Mouse (Mus musculus): ENCODE measurements around the gene Gramd1b.

The Gramd1b gene

GRCm38 (mm10) chr9:40374992-40375391, 156.2 kb downstream of the Gramd1b start:
- no peak for DNase-seq (ENCODE audit: low read depth in 2 of 2, low spot score in 2 of 2)

GRCm38 (mm10) chr9:40374533-40374971, 156.6 kb downstream of the Gramd1b start:
- no peak for DNase-seq (ENCODE audit: low read depth in 2 of 2, low spot score in 2 of 2)

GRCm38 (mm10) chr9:40374052-40374451, 157.1 kb downstream of the Gramd1b start:
- DNase-seq (ENCODE audit: low read depth in 2 of 2, low spot score in 2 of 2): no peak

GRCm38 (mm10) chr9:40370151-40370550, 161.0 kb downstream of the Gramd1b start:
- DNase-seq (ENCODE audit: low read depth in 2 of 2, low spot score in 2 of 2): no peak

- no peak for DNase-seq (ENCODE audit: low read depth in 2 of 2, low spot score in 2 of 2)
Measured at GRCm38 (mm10) chr9:40366795-40367194, 164.4 kb downstream of the Gramd1b start.

GRCm38 (mm10) chr9:40364312-40364711, 166.9 kb downstream of the Gramd1b start:
- DNase-seq (ENCODE audit: low read depth in 2 of 2, low spot score in 2 of 2): no peak

GRCm38 (mm10) chr9:40361970-40362369, 169.2 kb downstream of the Gramd1b start:
- DNase-seq (ENCODE audit: low read depth in 2 of 2, low spot score in 2 of 2): no peak

- no peak for DNase-seq (ENCODE audit: low read depth in 2 of 2, low spot score in 2 of 2)
Measured at GRCm38 (mm10) chr9:40358408-40358896, 172.7 kb downstream of the Gramd1b start.

GRCm38 (mm10) chr9:40356768-40357446, 174.3 kb downstream of the Gramd1b start:
- DNase-seq (ENCODE audit: low read depth in 2 of 2, low spot score in 2 of 2): no peak

GRCm38 (mm10) chr9:40356368-40356767, 174.8 kb downstream of the Gramd1b start:
- no peak for DNase-seq (ENCODE audit: low read depth in 2 of 2, low spot score in 2 of 2)

- no peak for DNase-seq (ENCODE audit: low read depth in 2 of 2, low spot score in 2 of 2)
Measured at GRCm38 (mm10) chr9:40355406-40355805, 175.8 kb downstream of the Gramd1b start.

- DNase-seq (ENCODE audit: low read depth in 2 of 2, low spot score in 2 of 2): no peak
Measured at GRCm38 (mm10) chr9:40353596-40353995, 177.6 kb downstream of the Gramd1b start.

- peak in 1 of 2 experiments; percentile 11 for DNase-seq (ENCODE audit: low read depth in 2 of 2, low spot score in 2 of 2)
Measured at GRCm38 (mm10) chr9:40350640-40351039, 180.5 kb downstream of the Gramd1b start.

- DNase-seq (ENCODE audit: low read depth in 2 of 2, low spot score in 2 of 2): no peak
Measured at GRCm38 (mm10) chr9:40350052-40350451, 181.1 kb downstream of the Gramd1b start.

- DNase-seq (ENCODE audit: low read depth in 2 of 2, low spot score in 2 of 2): no peak
Measured at GRCm38 (mm10) chr9:40349554-40349953, 181.6 kb downstream of the Gramd1b start.

- no peak for DNase-seq (ENCODE audit: low read depth in 2 of 2, low spot score in 2 of 2)
Measured at GRCm38 (mm10) chr9:40348714-40349233, 182.4 kb downstream of the Gramd1b start.

GRCm38 (mm10) chr9:40346232-40346984, 184.8 kb downstream of the Gramd1b start:
- DNase-seq (ENCODE audit: low read depth in 2 of 2, low spot score in 2 of 2): no peak

- DNase-seq (ENCODE audit: low read depth in 2 of 2, low spot score in 2 of 2): no peak
Measured at GRCm38 (mm10) chr9:40345493-40346231, 185.5 kb downstream of the Gramd1b start.

- DNase-seq (ENCODE audit: low read depth in 2 of 2, low spot score in 2 of 2): no peak
Measured at GRCm38 (mm10) chr9:40344801-40345492, 186.2 kb downstream of the Gramd1b start.

- no peak for DNase-seq (ENCODE audit: low read depth in 2 of 2, low spot score in 2 of 2)
Measured at GRCm38 (mm10) chr9:40343828-40344227, 187.4 kb downstream of the Gramd1b start.

Data from CD8-positive naive resting alpha-beta T cell, adult 2 months (primary cell).